Mouse (Mus musculus) CH12.LX (cell line): ENCODE measurements around the gene Upf1. TPM values are rescaled to one million over a fixed set of nuclear protein-coding genes. Genes with fewer than 3 reads are reported as not detected.

Source experiments
- DNase-seq: peaks from one replicate; pipeline ENCODE4 v3.0.0-alpha.2; 2013; ENCODE audit errors: extremely low read depth
- H3K27ac ChIP-seq: 2 replicates; pipeline ENCODE4 v1.5.1; 2012; ENCODE audit warnings: low read depth, mild to moderate bottlenecking, control low read depth, moderate library complexity; ENCODE audit not compliant: insufficient read depth
- H3K27me3 ChIP-seq: replicated peaks from 2 replicates; pipeline ENCODE3; 2012; ENCODE audit warnings: inconsistent platforms
- H3K36me3 ChIP-seq, 2 experiments: replicated peaks in 1 of 2; 2 replicates each; pipeline versions ENCODE3 to v1.6.1; 2012; ENCODE audit warnings: inconsistent platforms in 1 of 2, low read length in 1 of 2, mild to moderate bottlenecking in 1 of 2, mixed read lengths in 1 of 2, moderate library complexity in 1 of 2; ENCODE audit not compliant: control insufficient read depth in 1 of 2, insufficient read depth in 1 of 2
- H3K4me1 ChIP-seq, 2 experiments: 2 replicates each; pipeline ENCODE4 v1.6.1; 2012; ENCODE audit warnings: inconsistent platforms in 1 of 2, moderate library complexity in 1 of 2; ENCODE audit not compliant: insufficient read depth in 2 of 2, control insufficient read depth in 1 of 2
- H3K4me2 ChIP-seq: 2 replicates; pipeline ENCODE4 v1.6.1; 2012; ENCODE audit warnings: low read depth, mild to moderate bottlenecking, control low read depth; ENCODE audit not compliant: poor library complexity, insufficient read depth, severe bottlenecking
- H3K4me3 ChIP-seq, 3 experiments: fragments of 150-350 bp in 1 of 3; sonication (generic) in 1 of 3; replicated peaks in 1 of 3; 2 replicates each; pipeline versions ENCODE3 to v1.5.1; 2011 to 2012; ENCODE audit warnings: low read depth in 2 of 3, low read length in 2 of 3, mild to moderate bottlenecking in 2 of 3, moderate library complexity in 2 of 3, control low read depth in 1 of 3, improper control_type of control experiment in 1 of 3, inconsistent platforms in 1 of 3, mixed read lengths in 1 of 3; ENCODE audit not compliant: poor library complexity in 1 of 3
- H3K79me2 ChIP-seq: replicated peaks from 2 replicates; pipeline ENCODE4 v1.6.1; 2012; ENCODE audit warnings: mild to moderate bottlenecking, moderate library complexity; ENCODE audit not compliant: control insufficient read depth, poor library complexity, insufficient read depth, severe bottlenecking; ENCODE audit errors: extremely low read depth
- H3K9ac ChIP-seq: 2 replicates; pipeline ENCODE4 v1.6.1; 2012; ENCODE audit warnings: low read depth, mild to moderate bottlenecking, control low read depth, moderate library complexity; ENCODE audit not compliant: insufficient read depth
- H3K9me3 ChIP-seq: replicated peaks from 2 replicates; pipeline ENCODE3; 2012; ENCODE audit warnings: low read length, inconsistent platforms, mixed read lengths
- BHLHE40 ChIP-seq: IDR thresholded peaks from 2 replicates; pipeline ENCODE4 v1.6.1; 2011; ENCODE audit warnings: mild to moderate bottlenecking, low read depth, low read length, improper control_type of control experiment
- CHD1 ChIP-seq: IDR thresholded peaks from 2 replicates; pipeline ENCODE4 v1.6.1; 2012; ENCODE audit warnings: low read depth, low read length, improper control_type of control experiment, inconsistent platforms
- CHD2 ChIP-seq: IDR thresholded peaks from 2 replicates; pipeline ENCODE4 v1.6.1; 2011; ENCODE audit warnings: low read length, improper control_type of control experiment
- CTCF ChIP-seq, 2 experiments: IDR thresholded peaks in 1 of 2; conservative IDR thresholded peaks in 1 of 2; 2 replicates each; pipeline ENCODE4 v1.5.1; 2011 to 2012; ENCODE audit warnings: low read depth in 2 of 2, low read length in 2 of 2, improper control_type of control experiment in 1 of 2, inconsistent platforms in 1 of 2, mild to moderate bottlenecking in 1 of 2, moderate library complexity in 1 of 2
- E2F4 ChIP-seq: IDR thresholded peaks from 2 replicates; pipeline ENCODE4 v1.6.1; 2011; ENCODE audit warnings: low read depth, low read length, improper control_type of control experiment; ENCODE audit not compliant: insufficient replicate concordance
- ELF1 ChIP-seq: IDR thresholded peaks from 2 replicates; pipeline ENCODE4 v1.6.1; 2014; ENCODE audit warnings: low read depth, mild to moderate bottlenecking, inconsistent platforms, low read length, improper control_type of control experiment
- GABPA ChIP-seq: IDR thresholded peaks from 2 replicates; pipeline ENCODE4 v1.6.1; 2012; ENCODE audit warnings: low read depth, low read length, improper control_type of control experiment, inconsistent platforms; ENCODE audit not compliant: insufficient replicate concordance
- IRF4 ChIP-seq: IDR thresholded peaks from 2 replicates; pipeline ENCODE4 v1.6.1; 2014; ENCODE audit warnings: low read depth, mild to moderate bottlenecking, inconsistent platforms, low read length, improper control_type of control experiment
- JUN ChIP-seq: IDR thresholded peaks from 2 replicates; pipeline ENCODE4 v1.6.1; 2011; ENCODE audit warnings: low read depth, mild to moderate bottlenecking, low read length, improper control_type of control experiment, moderate library complexity; ENCODE audit not compliant: insufficient read depth
- KAT2A ChIP-seq: IDR thresholded peaks from 2 replicates; pipeline ENCODE4 v1.6.1; 2012; ENCODE audit warnings: low read length, improper control_type of control experiment, inconsistent platforms; ENCODE audit not compliant: insufficient replicate concordance
- MAFK ChIP-seq: IDR thresholded peaks from 2 replicates; pipeline ENCODE4 v1.6.1; 2011; ENCODE audit warnings: low read length, improper control_type of control experiment; ENCODE audit not compliant: insufficient replicate concordance
- MAZ ChIP-seq: IDR thresholded peaks from 2 replicates; pipeline ENCODE4 v1.6.1; 2012; ENCODE audit warnings: low read depth, mild to moderate bottlenecking, inconsistent platforms, low read length, improper control_type of control experiment, moderate library complexity
- MEF2A ChIP-seq: IDR thresholded peaks from 2 replicates; pipeline ENCODE4 v1.6.1; 2014; ENCODE audit warnings: low read depth, mild to moderate bottlenecking, inconsistent platforms, low read length, improper control_type of control experiment, borderline replicate concordance
- MYC ChIP-seq: IDR thresholded peaks from 2 replicates; pipeline ENCODE4 v1.6.1; 2011; ENCODE audit warnings: low read depth, mild to moderate bottlenecking, improper control_type of control experiment, low read length
- NELFE ChIP-seq: IDR thresholded peaks from 2 replicates; pipeline ENCODE4 v1.6.1; 2011; ENCODE audit warnings: low read depth, low read length, improper control_type of control experiment
- NRF1 ChIP-seq: IDR thresholded peaks from 2 replicates; pipeline ENCODE4 v1.6.1; 2014; ENCODE audit warnings: low read depth, mild to moderate bottlenecking, inconsistent platforms, low read length, improper control_type of control experiment, moderate library complexity
- RAD21 ChIP-seq: IDR thresholded peaks from 2 replicates; pipeline ENCODE4 v1.6.1; 2011; ENCODE audit warnings: low read depth, mild to moderate bottlenecking, low read length, improper control_type of control experiment, moderate library complexity
- RCOR1 ChIP-seq: conservative IDR thresholded peaks from 2 replicates; pipeline ENCODE4 v1.6.1; 2012; ENCODE audit warnings: low read depth, mild to moderate bottlenecking, inconsistent platforms, low read length, improper control_type of control experiment
- SIN3A ChIP-seq: IDR thresholded peaks from 2 replicates; pipeline ENCODE4 v1.6.1; 2012; ENCODE audit warnings: low read length, improper control_type of control experiment, inconsistent platforms
- SMC3 ChIP-seq: IDR thresholded peaks from 2 replicates; pipeline ENCODE4 v1.6.1; 2011; ENCODE audit warnings: low read depth, low read length, improper control_type of control experiment
- TCF12 ChIP-seq: IDR thresholded peaks from 2 replicates; pipeline ENCODE4 v1.6.1; 2014; ENCODE audit warnings: low read depth, mild to moderate bottlenecking, inconsistent platforms, low read length, improper control_type of control experiment
- UBTF ChIP-seq: IDR thresholded peaks from 2 replicates; pipeline ENCODE4 v1.6.1; 2012; ENCODE audit warnings: low read depth, mild to moderate bottlenecking, inconsistent platforms, low read length, improper control_type of control experiment, moderate library complexity
- USF2 ChIP-seq: conservative IDR thresholded peaks from 2 replicates; pipeline ENCODE4 v1.6.1; 2011; ENCODE audit warnings: low read depth, low read length, improper control_type of control experiment
- ZMIZ1 ChIP-seq: IDR thresholded peaks from 2 replicates; pipeline ENCODE4 v1.6.1; 2012; ENCODE audit warnings: low read depth, mild to moderate bottlenecking, inconsistent platforms, low read length, improper control_type of control experiment
- ZNF384 ChIP-seq: IDR thresholded peaks from 2 replicates; pipeline ENCODE4 v1.6.1; 2012; ENCODE audit warnings: low read depth, low read length, improper control_type of control experiment, inconsistent platforms
- dilution Hi-C: fragments of 300-500 bp; cut with MboI; formaldehyde crosslinking; loops from 2 replicates; pipeline ENCODE4 v1.14.3; 2020; ENCODE audit warnings: low sequenced_read_pairs; ENCODE audit not compliant: extremely low pct_unique_long_range_greater_than_20kb, extremely low pct_ligation_motif_present
- in situ Hi-C: fragments of 300-500 bp; cut with MboI; formaldehyde crosslinking; loops from 3 replicates; pipeline ENCODE4 v1.14.3; 2019; ENCODE audit warnings: low sequenced_read_pairs, low pct_ligation_motif_present, low pct_unique_long_range_greater_than_20kb, mixed read lengths
- polyA plus RNA-seq: library from polyadenylated mRNA; unstranded; fragments of >175 nt; gene quantifications from 2 replicates; pipeline ENCODE4 v1.2.1, GENCODE M21; 2012; ENCODE audit warnings: low read depth; ENCODE audit not compliant: insufficient read length
- total RNA-seq, 2 experiments: library from RNA; depleted of rRNA; stranded (reverse); fragments of 300-350 nt in 1 of 2; fragments of >200 nt in 1 of 2; gene quantifications; 2 replicates each; pipeline ENCODE4 v1.2.3; 2012 to 2014

Upf1 gene
- total and polyA plus RNA-seq, 3 experiments, result 27.0 to 44.4 (median 39.6) TPM

DNA sequence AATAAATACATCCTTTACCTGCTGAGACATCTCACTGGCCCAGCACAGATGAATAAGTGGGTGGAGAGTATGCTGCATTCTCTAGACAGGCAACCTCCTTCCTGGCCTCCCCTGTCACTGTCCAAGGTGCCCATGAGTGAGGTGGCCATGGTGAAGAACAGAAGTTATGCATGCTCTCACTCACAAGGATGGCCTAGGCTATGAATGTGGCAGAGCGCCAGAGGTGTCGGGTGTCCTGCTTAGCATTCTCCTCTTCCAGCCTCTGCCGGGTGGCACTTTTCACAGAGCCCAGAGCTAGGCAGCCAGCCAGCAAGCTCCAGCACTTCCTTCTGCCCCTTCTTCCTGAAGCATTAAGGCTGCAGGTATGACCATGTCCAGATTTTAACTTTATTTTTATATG lies 6.3 kb upstream of the Upf1 start:
- H3K4me2 ChIP-seq, result no peak overlapping the region
- DNase-seq, result no peak
- H3K4me1 ChIP-seq, result peaks cover 1 to 2% of the 10 kb centered on the region in 2 experiments; a peak in 3 of 4 replicates
- H3K27ac ChIP-seq, result no peak overlapping the region
- H3K79me2 ChIP-seq, result no peaks in the 10 kb centered on the region
- H3K9me3 ChIP-seq, result peaks cover 4% of the 10 kb centered on the region
- in situ Hi-C loops (no loop called here), dilution Hi-C loops (no loop called here)
- H3K27me3 ChIP-seq, result peaks cover 9% of the 10 kb centered on the region
- no peak overlapping the region for H3K9ac ChIP-seq
- no peak for TF ChIP-seq GABPA
- TF ChIP-seq CTCF (conservative IDR thresholded peaks at IDR 0.05 in 1 of 2, IDR thresholded peaks at IDR 0.05 in 1 of 2; ENCODE audit: low read depth in 2 of 2, low read length in 2 of 2), result no peak
- no peak for TF ChIP-seq NELFE
- TF ChIP-seq ELF1, result no peak
- TF ChIP-seq TCF12, result no peak
- TF ChIP-seq ZNF384, result no peak
- no peak for TF ChIP-seq CHD1
- no peak for TF ChIP-seq BHLHE40
- no peak for TF ChIP-seq CHD2
- TF ChIP-seq MYC, result no peak
- TF ChIP-seq ZMIZ1, result no peak
- no peak for TF ChIP-seq SMC3
- no peak for TF ChIP-seq IRF4
- no peak for TF ChIP-seq NRF1
- TF ChIP-seq RCOR1, result no peak
- no peak for TF ChIP-seq USF2
- TF ChIP-seq SIN3A, result no peak
- no peak for TF ChIP-seq KAT2A
- no peak for TF ChIP-seq RAD21
- H3K4me3 ChIP-seq, result no peak overlapping the region
- H3K36me3 ChIP-seq, result no peaks in the 10 kb centered on the region

DNA sequence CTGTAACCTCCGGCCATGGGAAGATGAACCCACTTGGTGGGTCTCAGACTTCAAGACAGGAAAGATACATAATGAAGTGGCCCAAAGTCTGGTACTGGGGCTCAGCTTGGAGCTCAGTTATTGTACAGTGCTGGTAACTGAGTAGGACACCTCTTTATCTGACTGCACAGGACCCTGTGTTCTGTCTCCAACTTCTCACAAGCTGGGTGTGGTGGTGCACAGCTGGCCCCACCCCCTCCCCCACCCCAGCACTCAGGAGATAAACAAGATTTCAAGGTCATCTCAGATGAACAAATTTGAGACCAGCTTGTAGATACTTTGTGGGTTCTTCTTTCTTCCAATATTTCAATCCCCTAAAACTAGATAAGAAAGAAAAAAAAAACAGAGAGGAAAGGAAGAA lies 3.0 kb upstream of the Upf1 start:
- Histone ChIP-seq H3K27ac (no peak overlapping the region), H3K4me3 (no peak overlapping the region), H3K9me3 (peaks cover 4% of the 10 kb centered on the region), H3K9ac (no peak overlapping the region), H3K79me2 (peaks cover 17% of the 10 kb centered on the region), H3K4me2 (no peak overlapping the region), H3K4me1 (peaks cover 13 to 17% of the 10 kb centered on the region in 2 experiments), H3K36me3 (peaks cover 0 to 4% of the 10 kb centered on the region in 2 experiments), H3K27me3 (no peaks in the 10 kb centered on the region)
- dilution Hi-C loops (no loop called here), in situ Hi-C loops (no loop called here)
- TF ChIP-seq MAFK (no peak), MEF2A (no peak), RCOR1 (no peak), ZNF384 (no peak), CTCF (conservative IDR thresholded peaks at IDR 0.05 in 1 of 2, IDR thresholded peaks at IDR 0.05 in 1 of 2; ENCODE audit: low read depth in 2 of 2, low read length in 2 of 2) (no peak), JUN (no peak), CHD1 (no peak), MAZ (no peak), E2F4 (no peak), IRF4 (no peak), SMC3 (no peak), UBTF (no peak), GABPA (no peak)
- DNase-seq, result no peak
